ENCODE assay signal across 27 mouse cellular contexts in genomic region chr1:145065255-145065854, GRCm38 (mm10).
A peak's percentile ranks its signal among the peaks of the same experiment; 100 is the strongest.
DNase-seq lines count a peak whose midpoint lies in the region; ATAC-seq lines count a peak whose summit lies in the region.
"Had no signal": no experiment of that assay in that cellular context is flagged by ENCODE, and none has a peak within 500 bp of the region (broad histone marks: within the 10 kb centered on the region; RNA-seq: fewer than 3 reads in every experiment).

No protein-coding gene starts in this region.

- no peak overlapping the region for H3K4me3 ChIP-seq in hindbrain, embryonic 11.5 days (ENCODE audit: low read depth, low read length)
- H3K4me3 ChIP-seq in hindbrain, embryonic 12.5 days: no peak overlapping the region
- no peak overlapping the region for H3K4me3 ChIP-seq in midbrain, embryonic 12.5 days
- no peak overlapping the region for H3K4me3 ChIP-seq in midbrain, embryonic 16.5 days (ENCODE audit: low read depth, low read length)
- H3K4me3 ChIP-seq in midbrain, embryonic 14.5 days (replicated peaks; ENCODE audit: low read depth, low read length): no peak overlapping the region
- H3K4me3 ChIP-seq: embryonic facial prominence, embryonic 13.5 days; forebrain, embryonic 13.5 days; heart, embryonic 13.5 days; kidney, embryonic 15.5 days; liver, embryonic 15.5 days; myocyte; neural tube, embryonic 12.5 days had no signal

- no peaks in the 10 kb centered on the region for H3K9me3 ChIP-seq in hindbrain, embryonic 11.5 days (ENCODE audit: control insufficient read depth, low read length)
- no peaks in the 10 kb centered on the region for H3K9me3 ChIP-seq in hindbrain, embryonic 12.5 days (replicated peaks)
- H3K9me3 ChIP-seq in midbrain, embryonic 12.5 days: no peaks in the 10 kb centered on the region
- no peaks in the 10 kb centered on the region for H3K9me3 ChIP-seq in midbrain, embryonic 16.5 days (replicated peaks; ENCODE audit: control insufficient read depth, low read length, poor library complexity, severe bottlenecking)
- H3K9me3 ChIP-seq in midbrain, embryonic 14.5 days (ENCODE audit: control insufficient read depth, low read length): no peaks in the 10 kb centered on the region
- H3K9me3 ChIP-seq: embryonic facial prominence, embryonic 13.5 days; forebrain, embryonic 13.5 days; heart, embryonic 13.5 days; kidney, embryonic 15.5 days; liver, embryonic 15.5 days; neural tube, embryonic 12.5 days had no signal

- ATAC-seq in hindbrain, embryonic 11.5 days (ENCODE audit: low FRiP score): 0 out of 2 replicates have a peak, but pooled peaks have one; percentile 35
- no peak for ATAC-seq in hindbrain, embryonic 12.5 days (ENCODE audit: low FRiP score)
- ATAC-seq in midbrain, embryonic 12.5 days (ENCODE audit: low FRiP score, low read depth): peak; percentile 55; the same call in 1 of the 2 replicates
- ATAC-seq in midbrain, embryonic 16.5 days: no peak
- ATAC-seq in midbrain, embryonic 14.5 days (ENCODE audit: low FRiP score, low TSS enrichment): no peak; the same call in 1 of the 2 replicates
- ATAC-seq: forebrain, embryonic 13.5 days had no signal

- H3K4me1 ChIP-seq in hindbrain, embryonic 11.5 days (replicated peaks; ENCODE audit: control insufficient read depth, insufficient read depth, low read length): no peaks in the 10 kb centered on the region
- H3K4me1 ChIP-seq in hindbrain, embryonic 12.5 days: no peaks in the 10 kb centered on the region
- 0 out of 2 replicates have a peak, but pooled peaks cover 3% of the 10 kb centered on the region for H3K4me1 ChIP-seq in midbrain, embryonic 12.5 days
- H3K4me1 ChIP-seq in midbrain, embryonic 16.5 days (ENCODE audit: control insufficient read depth, insufficient read depth, low read length): no peaks in the 10 kb centered on the region
- H3K4me1 ChIP-seq in midbrain, embryonic 14.5 days (ENCODE audit: control insufficient read depth, insufficient read depth, low read length): no peaks in the 10 kb centered on the region
- H3K4me1 ChIP-seq: embryonic facial prominence, embryonic 13.5 days; heart, embryonic 13.5 days; kidney, embryonic 15.5 days; liver, embryonic 15.5 days; neural tube, embryonic 12.5 days had no signal

- no peak overlapping the region for H3K9ac ChIP-seq in hindbrain, embryonic 11.5 days (ENCODE audit: low read depth, low read length)
- H3K9ac ChIP-seq in hindbrain, embryonic 12.5 days: no peak overlapping the region
- no peak overlapping the region for H3K9ac ChIP-seq in midbrain, embryonic 12.5 days (replicated peaks)
- H3K9ac ChIP-seq in midbrain, embryonic 16.5 days (ENCODE audit: low read depth, low read length): no peak overlapping the region
- H3K9ac ChIP-seq in midbrain, embryonic 14.5 days (replicated peaks; ENCODE audit: low read length): no peak overlapping the region
- H3K9ac ChIP-seq: embryonic facial prominence, embryonic 13.5 days; forebrain, embryonic 13.5 days; heart, embryonic 13.5 days; kidney, embryonic 15.5 days; liver, embryonic 15.5 days; lung, embryonic 14.5 days; neural tube, embryonic 12.5 days had no signal

- DNase-seq in hindbrain, embryonic 11.5 days (ENCODE audit: low spot score): no peak
- DNase-seq in forelimb bud, embryonic 11.5 days (ENCODE audit: low read depth, low spot score): peak; percentile 26
- peak; percentile 43 for DNase-seq in midbrain, embryonic 14.5 days
- no peak for DNase-seq in left cerebral cortex, adult 8-10 months (ENCODE audit: low spot score in 2 of 2)
- DNase-seq: adrenal gland, adult 8-10 months; B cell, adult 2 months; cerebellum, adult 9-10 months; cerebellum, postnatal 36 days; embryo, embryonic 11 days; gastrocnemius, postnatal 10 days; heart, postnatal 10 days; kidney, adult 18-20 months; kidney, postnatal 25 days; left cerebral cortex, postnatal 4 days; lung, embryonic 14.5 days; lung, postnatal 14 days; thymus, postnatal 4 days had no signal

- no peaks in the 10 kb centered on the region for H3K36me3 ChIP-seq in hindbrain, embryonic 11.5 days (ENCODE audit: control insufficient read depth, insufficient read depth, low read length)
- H3K36me3 ChIP-seq in hindbrain, embryonic 12.5 days: no peaks in the 10 kb centered on the region
- H3K36me3 ChIP-seq in midbrain, embryonic 12.5 days: no peaks in the 10 kb centered on the region
- H3K36me3 ChIP-seq in midbrain, embryonic 16.5 days (ENCODE audit: control insufficient read depth, insufficient read depth, low read length): no peaks in the 10 kb centered on the region
- H3K36me3 ChIP-seq in midbrain, embryonic 14.5 days (ENCODE audit: control insufficient read depth, insufficient read depth, low read length): no peaks in the 10 kb centered on the region
- H3K36me3 ChIP-seq: embryonic facial prominence, embryonic 13.5 days; heart, embryonic 13.5 days; kidney, embryonic 15.5 days; liver, embryonic 15.5 days; neural tube, embryonic 12.5 days had no signal

- 94% methylated on average over 1 of the region's 1 CpGs for WGBS in hindbrain, embryonic 11.5 days
- 75% methylated on average over 1 of the region's 1 CpGs for WGBS in hindbrain, embryonic 12.5 days
- 67% methylated on average over 1 of the region's 1 CpGs for WGBS in midbrain, embryonic 12.5 days
- 64% methylated on average over 1 of the region's 1 CpGs for WGBS in midbrain, embryonic 16.5 days
- WGBS in midbrain, embryonic 14.5 days: 82% methylated on average over 1 of the region's 1 CpGs

- H3K4me2 ChIP-seq in hindbrain, embryonic 11.5 days (replicated peaks; ENCODE audit: low read depth, low read length): no peak overlapping the region
- no peak overlapping the region for H3K4me2 ChIP-seq in hindbrain, embryonic 12.5 days (replicated peaks)
- H3K4me2 ChIP-seq in midbrain, embryonic 12.5 days (replicated peaks): no peak overlapping the region
- H3K4me2 ChIP-seq in midbrain, embryonic 16.5 days (ENCODE audit: low read length): no peak overlapping the region
- H3K4me2 ChIP-seq in midbrain, embryonic 14.5 days (ENCODE audit: low read length): no peak overlapping the region
- H3K4me2 ChIP-seq: embryonic facial prominence, embryonic 13.5 days; forebrain, embryonic 13.5 days; heart, embryonic 13.5 days; kidney, embryonic 15.5 days; liver, embryonic 15.5 days; lung, embryonic 14.5 days; neural tube, embryonic 12.5 days had no signal

- H3K27ac ChIP-seq in hindbrain, embryonic 11.5 days (ENCODE audit: low read depth, low read length): no peak overlapping the region
- no peak overlapping the region for H3K27ac ChIP-seq in hindbrain, embryonic 12.5 days
- no peak overlapping the region for H3K27ac ChIP-seq in midbrain, embryonic 12.5 days (replicated peaks)
- no peak overlapping the region for H3K27ac ChIP-seq in midbrain, embryonic 16.5 days (ENCODE audit: low read length)
- no peak overlapping the region for H3K27ac ChIP-seq in midbrain, embryonic 14.5 days (replicated peaks; ENCODE audit: low read depth, low read length)
- H3K27ac ChIP-seq: embryonic facial prominence, embryonic 13.5 days; forebrain, embryonic 13.5 days; heart, embryonic 13.5 days; kidney, embryonic 15.5 days; liver, embryonic 15.5 days; neural tube, embryonic 12.5 days had no signal

- H3K27me3 ChIP-seq in hindbrain, embryonic 11.5 days (ENCODE audit: control insufficient read depth, insufficient read depth, low read length): no peaks in the 10 kb centered on the region
- H3K27me3 ChIP-seq in hindbrain, embryonic 12.5 days: no peaks in the 10 kb centered on the region
- no peaks in the 10 kb centered on the region for H3K27me3 ChIP-seq in midbrain, embryonic 12.5 days
- no peaks in the 10 kb centered on the region for H3K27me3 ChIP-seq in midbrain, embryonic 16.5 days (ENCODE audit: control insufficient read depth, insufficient read depth, low read depth, low read length)
- no peaks in the 10 kb centered on the region for H3K27me3 ChIP-seq in midbrain, embryonic 14.5 days (ENCODE audit: control insufficient read depth, insufficient read depth, low read length)
- H3K27me3 ChIP-seq: embryonic facial prominence, embryonic 13.5 days; forebrain, embryonic 13.5 days; heart, embryonic 13.5 days; kidney, embryonic 15.5 days; liver, embryonic 15.5 days; neural tube, embryonic 12.5 days had no signal

Comparison
In these comparisons a context has a peak if more than half of its experiments do, and no peak if none do; other contexts are left out.
1. ATAC-seq: peak in hindbrain, embryonic 11.5 days (single experiment) and midbrain, embryonic 12.5 days (single experiment); none in hindbrain, embryonic 12.5 days (single experiment), midbrain, embryonic 16.5 days (single experiment) and midbrain, embryonic 14.5 days (single experiment).
2. DNase-seq: peak in forelimb bud, embryonic 11.5 days (single experiment) and midbrain, embryonic 14.5 days (single experiment); none in hindbrain, embryonic 11.5 days (single experiment) and left cerebral cortex, adult 8-10 months (0 of 2).